Mouse (Mus musculus) WW6 (cell line): ENCODE results near the gene Umod.
A peak's percentile ranks its signal among the peaks of the same experiment; 100 is the strongest.

Experiments used
- DNase-seq: peaks from one replicate; pipeline ENCODE4 v3.0.0-alpha.2; 2013; ENCODE audit warnings: low read depth, low spot score

The Umod gene

GRCm38 (mm10) chr7:119441938-119442337, 37.1 kb downstream of the Umod start:
- no peak for DNase-seq

GRCm38 (mm10) chr7:119427180-119427616, 51.9 kb downstream of the Umod start:
- peak; percentile 26 for DNase-seq

GRCm38 (mm10) chr7:119420730-119421129, 58.4 kb downstream of the Umod start:
- no peak for DNase-seq

- DNase-seq: no peak
These were observed 60.6 kb downstream of the Umod start for GRCm38 (mm10) chr7:119418523-119418922.
